Mouse (Mus musculus) midbrain, embryonic 13.5 days (tissue): ENCODE measurements at regions not wholly inside any gene's neighbourhood (a gene's known extent, or its start where the extent isn't known, plus 50 kb on each side); places are given as distances from the start of the nearest gene placed in this dataset.

Experiments used
- ATAC-seq: fragments of 200-750 bp; cut with Nextera tagmentation; 2 replicates; pipeline ENCODE4 v1.8.0; 2017; ENCODE audit warnings: mild to moderate bottlenecking, moderate TSS enrichment, moderate library complexity
- H3K27ac ChIP-seq: fragments of 300-500 bp; sonication (generic); 2 replicates; pipeline ENCODE4 v1.5.1; 2015; ENCODE audit warnings: inconsistent platforms, mild to moderate bottlenecking, moderate library complexity
- H3K27me3 ChIP-seq: fragments of 300-500 bp; sonication (generic); 2 replicates; pipeline ENCODE4 v1.6.1; 2015; ENCODE audit warnings: mild to moderate bottlenecking, inconsistent platforms
- H3K36me3 ChIP-seq: fragments of 300-500 bp; sonication (generic); 2 replicates; pipeline ENCODE4 v1.6.1; 2015; ENCODE audit warnings: mild to moderate bottlenecking, inconsistent platforms
- H3K4me1 ChIP-seq: fragments of 300-500 bp; sonication (generic); replicated peaks from 2 replicates; pipeline ENCODE4 v1.6.1; 2015; ENCODE audit warnings: inconsistent platforms
- H3K4me2 ChIP-seq: fragments of 300-500 bp; sonication (generic); replicated peaks from 2 replicates; pipeline ENCODE4 v1.6.1; 2015; ENCODE audit warnings: moderate library complexity, mild to moderate bottlenecking, inconsistent platforms
- H3K4me3 ChIP-seq: fragments of 300-500 bp; sonication (generic); replicated peaks from 2 replicates; pipeline ENCODE4 v1.5.1; 2015; ENCODE audit warnings: mild to moderate bottlenecking, inconsistent platforms
- H3K9ac ChIP-seq: fragments of 300-500 bp; sonication (generic); replicated peaks from 2 replicates; pipeline ENCODE4 v1.6.1; 2015; ENCODE audit warnings: mild to moderate bottlenecking, inconsistent platforms
- H3K9me3 ChIP-seq: fragments of 300-500 bp; sonication (generic); 2 replicates; pipeline ENCODE4 v1.6.1; 2016; ENCODE audit warnings: mild to moderate bottlenecking, inconsistent platforms
- WGBS: fragments of 180-500 bp; shearing (Covaris S2); methylation state at CpG from one replicate; pipeline ENCODE4 v1.1.7; 2015; 5-methylcytosine and 5-hydroxymethylcytosine counted together

- Histone ChIP-seq H3K27ac (no peak overlapping the region), H3K4me1 (no peaks in the 10 kb centered on the region), H3K4me3 (no peak overlapping the region), H3K4me2 (no peak overlapping the region), H3K9ac (no peak overlapping the region), H3K36me3 (no peaks in the 10 kb centered on the region), H3K9me3 (no peaks in the 10 kb centered on the region), H3K27me3 (no peaks in the 10 kb centered on the region)
- no peak for ATAC-seq
- WGBS: 86% methylated on average over 1 of the region's 1 CpGs
Observed at GRCm38 (mm10) chr6:103924504-103924903, 414.1 kb downstream of the Chl1 start.

GRCm38 (mm10) chr6:103927094-103927493 lies 416.7 kb downstream of the Chl1 start:
- no peaks in the 10 kb centered on the region for H3K9me3 ChIP-seq
- no peak overlapping the region for H3K4me2 ChIP-seq
- ATAC-seq: no peak
- no peak overlapping the region for H3K9ac ChIP-seq
- no peaks in the 10 kb centered on the region for H3K4me1 ChIP-seq
- no peaks in the 10 kb centered on the region for H3K36me3 ChIP-seq
- no peaks in the 10 kb centered on the region for H3K27me3 ChIP-seq
- no peak overlapping the region for H3K4me3 ChIP-seq
- 80% methylated on average over 3 of the region's 3 CpGs for WGBS
- H3K27ac ChIP-seq: no peak overlapping the region

- WGBS: 89% methylated on average over 5 of the region's 5 CpGs
- H3K9me3 ChIP-seq: no peaks in the 10 kb centered on the region
- H3K27ac ChIP-seq: no peak overlapping the region
- no peaks in the 10 kb centered on the region for H3K36me3 ChIP-seq
- no peak overlapping the region for H3K4me2 ChIP-seq
- no peaks in the 10 kb centered on the region for H3K27me3 ChIP-seq
- H3K9ac ChIP-seq: no peak overlapping the region
- H3K4me1 ChIP-seq: no peaks in the 10 kb centered on the region
- ATAC-seq: no peak
- no peak overlapping the region for H3K4me3 ChIP-seq
Observed at GRCm38 (mm10) chr6:103940345-103940744, 430.0 kb downstream of the Chl1 start.

- WGBS: 63% methylated on average over 2 of the region's 2 CpGs
- no peak overlapping the region for H3K4me2 ChIP-seq
- no peaks in the 10 kb centered on the region for H3K36me3 ChIP-seq
- no peaks in the 10 kb centered on the region for H3K9me3 ChIP-seq
- H3K4me3 ChIP-seq: no peak overlapping the region
- no peak overlapping the region for H3K9ac ChIP-seq
- H3K4me1 ChIP-seq: no peaks in the 10 kb centered on the region
- H3K27ac ChIP-seq: no peak overlapping the region
- no peaks in the 10 kb centered on the region for H3K27me3 ChIP-seq
- no peak for ATAC-seq
Observed at GRCm38 (mm10) chr6:103944361-103944760, 434.0 kb downstream of the Chl1 start.

- Histone ChIP-seq H3K27ac (no peak overlapping the region), H3K9ac (no peak overlapping the region), H3K9me3 (no peaks in the 10 kb centered on the region), H3K27me3 (no peaks in the 10 kb centered on the region), H3K4me1 (no peaks in the 10 kb centered on the region), H3K4me2 (no peak overlapping the region), H3K4me3 (no peak overlapping the region), H3K36me3 (no peaks in the 10 kb centered on the region)
- ATAC-seq: no peak
- 84% methylated on average over 3 of the region's 3 CpGs for WGBS
Observed at GRCm38 (mm10) chr6:103947474-103947873, 437.1 kb downstream of the Chl1 start.

GRCm38 (mm10) chr6:103953134-103953771 lies 442.9 kb downstream of the Chl1 start:
- Histone ChIP-seq H3K27ac (no peak overlapping the region), H3K9me3 (no peaks in the 10 kb centered on the region), H3K9ac (no peak overlapping the region), H3K4me1 (no peaks in the 10 kb centered on the region), H3K4me2 (no peak overlapping the region), H3K36me3 (no peaks in the 10 kb centered on the region), H3K27me3 (no peaks in the 10 kb centered on the region), H3K4me3 (no peak overlapping the region)
- 79% methylated on average over 1 of the region's 1 CpGs for WGBS
- ATAC-seq: no peak

- H3K4me2 ChIP-seq: no peak overlapping the region
- 95% methylated on average over 2 of the region's 2 CpGs for WGBS
- no peaks in the 10 kb centered on the region for H3K36me3 ChIP-seq
- H3K4me1 ChIP-seq: no peaks in the 10 kb centered on the region
- no peaks in the 10 kb centered on the region for H3K27me3 ChIP-seq
- no peak overlapping the region for H3K9ac ChIP-seq
- no peaks in the 10 kb centered on the region for H3K9me3 ChIP-seq
- H3K27ac ChIP-seq: no peak overlapping the region
- ATAC-seq: no peak
- H3K4me3 ChIP-seq: no peak overlapping the region
Observed at GRCm38 (mm10) chr6:103959002-103959401, 448.6 kb downstream of the Chl1 start.

- Histone ChIP-seq H3K27ac (no peak overlapping the region), H3K36me3 (no peaks in the 10 kb centered on the region)
- ATAC-seq: no peak
Observed at GRCm38 (mm10) chr6:103967811-103968420, 457.5 kb downstream of the Chl1 start.

GRCm38 (mm10) chr6:103999186-103999585 lies 488.8 kb downstream of the Chl1 start:
- no peaks in the 10 kb centered on the region for H3K4me1 ChIP-seq
- 90% methylated on average over 1 of the region's 1 CpGs for WGBS
- H3K36me3 ChIP-seq: no peaks in the 10 kb centered on the region
- H3K9ac ChIP-seq: no peak overlapping the region
- H3K27ac ChIP-seq: no peak overlapping the region
- H3K4me2 ChIP-seq: no peak overlapping the region
- no peaks in the 10 kb centered on the region for H3K27me3 ChIP-seq
- no peaks in the 10 kb centered on the region for H3K9me3 ChIP-seq
- no peak for ATAC-seq
- no peak overlapping the region for H3K4me3 ChIP-seq

More at GRCm38 (mm10) chr6:103967811-103968420, 457.5 kb downstream of the Chl1 start:
- no peak overlapping the region for H3K9ac ChIP-seq
- no peaks in the 10 kb centered on the region for H3K4me1 ChIP-seq
- H3K4me2 ChIP-seq: no peak overlapping the region
- no peaks in the 10 kb centered on the region for H3K27me3 ChIP-seq
- H3K4me3 ChIP-seq: no peak overlapping the region
- H3K9me3 ChIP-seq: no peaks in the 10 kb centered on the region
- 86% methylated on average over 1 of the region's 1 CpGs for WGBS

- Histone ChIP-seq H3K4me2 (no peak overlapping the region), H3K4me1 (no peaks in the 10 kb centered on the region)
- 8% methylated on average over 9 of the region's 9 CpGs for WGBS
Observed at GRCm38 (mm10) chr6:104028439-104029091, 464.0 kb upstream of the Cntn6 start.

GRCm38 (mm10) chr6:104038853-104039252 lies 453.7 kb upstream of the Cntn6 start:
- no peak for ATAC-seq
- Histone ChIP-seq H3K9me3 (no peaks in the 10 kb centered on the region), H3K4me2 (no peak overlapping the region), H3K36me3 (no peaks in the 10 kb centered on the region), H3K4me1 (no peaks in the 10 kb centered on the region), H3K27me3 (no peaks in the 10 kb centered on the region), H3K27ac (no peak overlapping the region), H3K4me3 (no peak overlapping the region), H3K9ac (no peak overlapping the region)

More at GRCm38 (mm10) chr6:104028439-104029091, 464.0 kb upstream of the Cntn6 start:
- no peaks in the 10 kb centered on the region for H3K27me3 ChIP-seq
- no peaks in the 10 kb centered on the region for H3K36me3 ChIP-seq
- no peak overlapping the region for H3K4me3 ChIP-seq
- no peak overlapping the region for H3K9ac ChIP-seq
- H3K27ac ChIP-seq: no peak overlapping the region
- ATAC-seq: peak; percentile 72
- H3K9me3 ChIP-seq: no peaks in the 10 kb centered on the region

GRCm38 (mm10) chr6:104040450-104040849 lies 452.1 kb upstream of the Cntn6 start:
- no peak for ATAC-seq
- Histone ChIP-seq H3K4me1 (no peaks in the 10 kb centered on the region), H3K9me3 (no peaks in the 10 kb centered on the region), H3K36me3 (no peaks in the 10 kb centered on the region), H3K4me2 (no peak overlapping the region), H3K27ac (no peak overlapping the region), H3K4me3 (no peak overlapping the region), H3K9ac (no peak overlapping the region), H3K27me3 (no peaks in the 10 kb centered on the region)
- WGBS: 93% methylated on average over 2 of the region's 2 CpGs
